ENCODE assay signal across 8 mouse cellular contexts in genomic region chr11:19012001-19012400, GRCm38 (mm10). TPM values are rescaled to one million over a fixed set of nuclear protein-coding genes. Genes with fewer than 3 reads are reported as not detected.
DNase-seq lines count a peak whose midpoint lies in the region; ATAC-seq lines count a peak whose summit lies in the region.
"Had no signal": no experiment of that assay in that cellular context is flagged by ENCODE, and none has a peak within 500 bp of the region (broad histone marks: within the 10 kb centered on the region; RNA-seq: fewer than 3 reads in every experiment).

No protein-coding gene starts in this region.

- WGBS in kidney, embryonic 14.5 days = 11% methylated on average over 2 of the region's 2 CpGs
- 40% methylated on average over 2 of the region's 2 CpGs for WGBS in embryonic facial prominence, embryonic 13.5 days
- WGBS in hindbrain, embryonic 11.5 days = 26% methylated on average over 2 of the region's 2 CpGs
- 9% methylated on average over 2 of the region's 2 CpGs for WGBS in neural tube, embryonic 12.5 days

- no peaks in the 10 kb centered on the region for H3K9me3 ChIP-seq in kidney, embryonic 14.5 days (ENCODE audit: control insufficient read depth, low read length)
- H3K9me3 ChIP-seq in embryonic facial prominence, embryonic 13.5 days = no peaks in the 10 kb centered on the region
- H3K9me3 ChIP-seq in hindbrain, embryonic 11.5 days (ENCODE audit: control insufficient read depth, low read length) = no peaks in the 10 kb centered on the region
- H3K9me3 ChIP-seq in neural tube, embryonic 12.5 days = no peaks in the 10 kb centered on the region

- peaks cover 25% of the 10 kb centered on the region; the same call in 1 of the 2 replicates for H3K36me3 ChIP-seq in kidney, embryonic 14.5 days (ENCODE audit: control insufficient read depth, insufficient read depth, low read length)
- peaks cover 2% of the 10 kb centered on the region; the same call in 1 of the 2 replicates for H3K36me3 ChIP-seq in embryonic facial prominence, embryonic 13.5 days
- peaks cover 2% of the 10 kb centered on the region; the same call in 1 of the 2 replicates for H3K36me3 ChIP-seq in hindbrain, embryonic 11.5 days (ENCODE audit: control insufficient read depth, insufficient read depth, low read length)
- H3K36me3 ChIP-seq in neural tube, embryonic 12.5 days = peaks cover 17% of the 10 kb centered on the region; the same call in 1 of the 2 replicates

- DNase-seq in kidney, postnatal 14 days = no peak
- peak; percentile 50 for DNase-seq in hindbrain, embryonic 11.5 days (ENCODE audit: low spot score)
- no peak for DNase-seq in testis, postnatal 14 days (ENCODE audit: low spot score)
- DNase-seq in right cerebral cortex, postnatal 14 days = no peak
- DNase-seq: cerebellum, adult 8-10 months had no signal

- peak overlapping the region; percentile 99 for H3K27ac ChIP-seq in kidney, embryonic 14.5 days (ENCODE audit: low read depth, low read length)
- no peak overlapping the region for H3K27ac ChIP-seq in embryonic facial prominence, embryonic 13.5 days
- peak overlapping the region; percentile 99 for H3K27ac ChIP-seq in hindbrain, embryonic 11.5 days (ENCODE audit: low read depth, low read length)
- H3K27ac ChIP-seq in neural tube, embryonic 12.5 days = peak overlapping the region; percentile 90; the same call in 1 of the 2 replicates

- H3K4me3 ChIP-seq in kidney, embryonic 14.5 days (ENCODE audit: low read length) = peak overlapping the region; percentile 73; the same call in 1 of the 2 replicates
- no peak overlapping the region for H3K4me3 ChIP-seq in embryonic facial prominence, embryonic 13.5 days
- H3K4me3 ChIP-seq in hindbrain, embryonic 11.5 days (ENCODE audit: low read depth, low read length) = peak overlapping the region; percentile 88
- H3K4me3 ChIP-seq in neural tube, embryonic 12.5 days = peak overlapping the region; percentile 77

- peak overlapping the region; percentile 93; the same call in 1 of the 2 replicates for H3K9ac ChIP-seq in kidney, embryonic 14.5 days (ENCODE audit: low read depth, low read length)
- H3K9ac ChIP-seq in embryonic facial prominence, embryonic 13.5 days = no peak overlapping the region
- peak overlapping the region; percentile 99 for H3K9ac ChIP-seq in hindbrain, embryonic 11.5 days (ENCODE audit: low read depth, low read length)
- H3K9ac ChIP-seq in neural tube, embryonic 12.5 days = peak overlapping the region; percentile 100

- ATAC-seq in kidney, embryonic 14.5 days (ENCODE audit: low FRiP score, low TSS enrichment) = peak; percentile 45; the same call in 1 of the 2 replicates
- no peak for ATAC-seq in embryonic facial prominence, embryonic 13.5 days (ENCODE audit: insufficient number of reproducible peaks, insufficient read depth, low FRiP score, low TSS enrichment, low read depth)
- ATAC-seq in hindbrain, embryonic 11.5 days (ENCODE audit: low FRiP score) = no peak
- ATAC-seq in neural tube, embryonic 12.5 days (ENCODE audit: low FRiP score, low read depth) = no peak

- H3K4me1 ChIP-seq in kidney, embryonic 14.5 days (ENCODE audit: control insufficient read depth, insufficient read depth, low read length) = peaks cover 24% of the 10 kb centered on the region; the same call in 1 of the 2 replicates
- H3K4me1 ChIP-seq in embryonic facial prominence, embryonic 13.5 days = peaks cover 28% of the 10 kb centered on the region
- H3K4me1 ChIP-seq in hindbrain, embryonic 11.5 days (replicated peaks; ENCODE audit: control insufficient read depth, insufficient read depth, low read length) = peaks cover 17% of the 10 kb centered on the region
- H3K4me1 ChIP-seq in neural tube, embryonic 12.5 days = peaks cover 59% of the 10 kb centered on the region

- H3K4me2 ChIP-seq in kidney, embryonic 14.5 days (replicated peaks; ENCODE audit: low read depth, low read length) = peak overlapping the region; percentile 73
- H3K4me2 ChIP-seq in embryonic facial prominence, embryonic 13.5 days = peak overlapping the region; percentile 90
- H3K4me2 ChIP-seq in hindbrain, embryonic 11.5 days (replicated peaks; ENCODE audit: low read depth, low read length) = peak overlapping the region; percentile 92
- H3K4me2 ChIP-seq in neural tube, embryonic 12.5 days (replicated peaks) = peak overlapping the region; percentile 92

- no peaks in the 10 kb centered on the region for H3K27me3 ChIP-seq in kidney, embryonic 14.5 days (ENCODE audit: control insufficient read depth, insufficient read depth, low read length)
- peaks cover 78% of the 10 kb centered on the region for H3K27me3 ChIP-seq in embryonic facial prominence, embryonic 13.5 days
- no peaks in the 10 kb centered on the region for H3K27me3 ChIP-seq in hindbrain, embryonic 11.5 days (ENCODE audit: control insufficient read depth, insufficient read depth, low read length)
- H3K27me3 ChIP-seq in neural tube, embryonic 12.5 days (replicated peaks) = no peaks in the 10 kb centered on the region

RNA-seq across cellular contexts. Expression of gene Meis1, which starts 6.8 kb away (rescaled TPM):
- polyA plus RNA-seq in kidney, embryonic 14.5 days (2014; fragmentation: Nextera tagmentation; extraction: Ambion mirVana) = 54.6 and 109 TPM in 2 replicates
- 47.4 and 59.0 TPM in 2 replicates for polyA plus RNA-seq in embryonic facial prominence, embryonic 13.5 days (2015; fragmentation: Nextera tagmentation; extraction: Ambion mirVana)
- 132 and 149 TPM in 2 replicates for polyA plus RNA-seq in hindbrain, embryonic 11.5 days (2014; fragmentation: Nextera tagmentation; extraction: Ambion mirVana)
- polyA plus RNA-seq in neural tube, embryonic 12.5 days (2016; fragmentation: Nextera tagmentation; extraction: Ambion mirVana) = 188 and 191 TPM in 2 replicates
